Mouse (Mus musculus) liver, postnatal 0 days (tissue): ENCODE measurements at regions not wholly inside any gene's neighbourhood (a gene's known extent, or its start where the extent isn't known, plus 50 kb on each side); places are given as distances from the start of the nearest gene placed in this dataset.
A peak's percentile ranks its signal among the peaks of the same experiment; 100 is the strongest.

Experiments used
- ATAC-seq: fragments of 200-750 bp; cut with Nextera tagmentation; 2 replicates; pipeline ENCODE4 v1.8.0; 2017; ENCODE audit warnings: mild to moderate bottlenecking, moderate library complexity
- DNase-seq: peaks from one replicate; pipeline ENCODE4 v3.0.0-alpha.2; 2016
- H3K27ac ChIP-seq: fragments of 300-500 bp; sonication (generic); 2 replicates; pipeline ENCODE4 v1.5.1; 2014; ENCODE audit warnings: antibody characterized with exemption, moderate library complexity, mild to moderate bottlenecking, low read depth
- H3K27me3 ChIP-seq: fragments of 300-500 bp; sonication (generic); 2 replicates; pipeline ENCODE4 v1.6.1; 2014; ENCODE audit warnings: low read length, control low read depth, mixed read lengths; ENCODE audit not compliant: insufficient read depth
- H3K36me3 ChIP-seq: fragments of 300-500 bp; sonication (generic); replicated peaks from 2 replicates; pipeline ENCODE4 v1.6.1; 2014; ENCODE audit warnings: mild to moderate bottlenecking, control low read depth, low read length, moderate library complexity, mixed read lengths; ENCODE audit not compliant: insufficient read depth
- H3K4me1 ChIP-seq: fragments of 300-500 bp; sonication (generic); 2 replicates; pipeline ENCODE4 v1.6.1; 2014; ENCODE audit warnings: antibody characterized with exemption, mild to moderate bottlenecking, control low read depth; ENCODE audit not compliant: insufficient read depth
- H3K4me2 ChIP-seq: fragments of 300-500 bp; sonication (generic); 2 replicates; pipeline ENCODE4 v1.6.1; 2014; ENCODE audit warnings: low read depth, mild to moderate bottlenecking, low read length, moderate library complexity, mixed read lengths
- H3K4me3 ChIP-seq: fragments of 300-500 bp; sonication (generic); 2 replicates; pipeline ENCODE4 v1.5.1; 2014; ENCODE audit warnings: low read depth, low read length
- H3K9ac ChIP-seq: fragments of 300-500 bp; sonication (generic); replicated peaks from 2 replicates; pipeline ENCODE4 v1.6.1; 2014; ENCODE audit warnings: mild to moderate bottlenecking, moderate library complexity
- H3K9me3 ChIP-seq: fragments of 300-500 bp; sonication (generic); 2 replicates; pipeline ENCODE4 v1.6.1; 2016; ENCODE audit warnings: mild to moderate bottlenecking, control low read depth, low read length, mixed read lengths
- CTCF ChIP-seq: sonication (generic); IDR thresholded peaks from 2 replicates; pipeline ENCODE4 v1.5.1; 2016; ENCODE audit warnings: antibody characterized with exemption, low read depth
- EP300 ChIP-seq: IDR thresholded peaks from 2 replicates; pipeline ENCODE4 v1.6.1; 2016; ENCODE audit warnings: antibody characterized with exemption, low read depth, mild to moderate bottlenecking
- WGBS: fragments of 180-500 bp; shearing (Covaris S2); extraction: QIAGEN DNeasy Blood & Tissue Kit; methylation state at CpG from one replicate; pipeline ENCODE4 v1.1.7; 2014; ENCODE audit not compliant: insufficient replicate concordance; 5-methylcytosine and 5-hydroxymethylcytosine counted together

DNA sequence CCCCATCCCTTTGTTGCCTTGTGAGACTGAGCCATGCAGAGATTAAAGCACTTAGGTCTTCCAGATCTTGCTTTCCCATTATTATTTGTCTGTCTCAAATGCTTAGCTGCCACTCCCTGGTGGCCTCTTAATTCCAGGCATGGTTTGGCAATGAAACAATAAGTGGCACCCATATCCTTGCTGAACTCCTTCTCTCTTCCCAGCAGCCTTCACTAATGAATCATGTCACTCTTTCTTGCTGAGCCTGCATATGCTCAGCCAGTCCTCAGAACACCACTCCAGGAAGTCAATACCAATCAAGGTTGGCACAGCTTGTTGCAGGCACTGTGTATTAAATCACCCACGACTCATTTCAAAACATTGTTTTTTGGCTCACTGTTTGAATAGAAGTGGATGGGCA is 118.6 kb downstream of the Atxn7l3b start:
- Histone ChIP-seq H3K4me2 (no peak overlapping the region), H3K9ac (no peak overlapping the region), H3K27ac (no peak overlapping the region), H3K4me1 (no peaks in the 10 kb centered on the region), H3K4me3 (no peak overlapping the region), H3K27me3 (no peaks in the 10 kb centered on the region), H3K9me3 (no peaks in the 10 kb centered on the region), H3K36me3 (no peaks in the 10 kb centered on the region)
- ATAC-seq (no peak), DNase-seq (no peak)
- no peak for TF ChIP-seq CTCF
- TF ChIP-seq EP300, result no peak
- 53% methylated on average over 1 of the region's 1 CpGs for WGBS

GRCm38 (mm10) chr10:112803557-112803956 is 125.2 kb downstream of the Atxn7l3b start:
- DNase-seq (no peak), ATAC-seq (no peak)
- no peak overlapping the region for H3K4me3 ChIP-seq
- H3K4me2 ChIP-seq, result no peak overlapping the region
- H3K27ac ChIP-seq, result no peak overlapping the region
- H3K36me3 ChIP-seq, result no peaks in the 10 kb centered on the region
- H3K9me3 ChIP-seq, result no peaks in the 10 kb centered on the region
- 42% methylated on average over 6 of the region's 6 CpGs for WGBS
- no peak overlapping the region for H3K9ac ChIP-seq
- no peaks in the 10 kb centered on the region for H3K27me3 ChIP-seq
- no peaks in the 10 kb centered on the region for H3K4me1 ChIP-seq
- TF ChIP-seq CTCF (peak; percentile 43), EP300 (no peak)

DNA sequence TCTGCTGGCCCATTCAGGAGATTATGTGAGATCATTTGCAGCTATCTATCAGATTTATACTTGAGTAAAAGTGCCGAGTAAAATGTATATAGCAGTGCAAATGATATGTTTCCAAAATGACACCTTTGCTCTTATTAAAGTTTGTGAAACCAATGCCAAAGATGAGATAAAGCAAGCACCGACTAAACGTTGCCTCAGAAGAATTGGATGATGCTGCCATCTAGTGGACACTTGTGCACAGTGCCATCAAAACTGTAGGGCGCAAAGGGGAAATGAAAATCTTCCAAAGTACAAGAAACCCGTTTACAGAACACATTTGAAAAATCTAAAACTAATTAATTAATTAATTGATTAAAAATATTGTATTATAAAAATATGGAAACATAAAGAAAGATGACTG is 127.2 kb downstream of the Atxn7l3b start:
- no peaks in the 10 kb centered on the region for H3K36me3 ChIP-seq

GRCm38 (mm10) chr10:112798603-112799002 is 130.2 kb downstream of the Atxn7l3b start:
- H3K27me3 ChIP-seq, result no peaks in the 10 kb centered on the region
- DNase-seq (no peak), ATAC-seq (no peak)
- no peak overlapping the region for H3K9ac ChIP-seq
- no peaks in the 10 kb centered on the region for H3K9me3 ChIP-seq
- no peaks in the 10 kb centered on the region for H3K4me1 ChIP-seq
- H3K4me2 ChIP-seq, result no peak overlapping the region
- no peak overlapping the region for H3K4me3 ChIP-seq
- no peaks in the 10 kb centered on the region for H3K36me3 ChIP-seq
- TF ChIP-seq CTCF (no peak), EP300 (no peak)
- 61% methylated on average over 7 of the region's 7 CpGs for WGBS
- H3K27ac ChIP-seq, result no peak overlapping the region

More for the DNA sequence above, 127.2 kb downstream of the Atxn7l3b start:
- DNase-seq (peak; percentile 33), ATAC-seq (no peak)
- TF ChIP-seq EP300, result no peak
- peak; percentile 84 for TF ChIP-seq CTCF
- Histone ChIP-seq H3K4me2 (no peak overlapping the region), H3K27me3 (no peaks in the 10 kb centered on the region), H3K4me3 (no peak overlapping the region), H3K9ac (no peak overlapping the region), H3K4me1 (no peaks in the 10 kb centered on the region), H3K27ac (no peak overlapping the region), H3K9me3 (no peaks in the 10 kb centered on the region)
- WGBS, result 7% methylated on average over 5 of the region's 5 CpGs

DNA sequence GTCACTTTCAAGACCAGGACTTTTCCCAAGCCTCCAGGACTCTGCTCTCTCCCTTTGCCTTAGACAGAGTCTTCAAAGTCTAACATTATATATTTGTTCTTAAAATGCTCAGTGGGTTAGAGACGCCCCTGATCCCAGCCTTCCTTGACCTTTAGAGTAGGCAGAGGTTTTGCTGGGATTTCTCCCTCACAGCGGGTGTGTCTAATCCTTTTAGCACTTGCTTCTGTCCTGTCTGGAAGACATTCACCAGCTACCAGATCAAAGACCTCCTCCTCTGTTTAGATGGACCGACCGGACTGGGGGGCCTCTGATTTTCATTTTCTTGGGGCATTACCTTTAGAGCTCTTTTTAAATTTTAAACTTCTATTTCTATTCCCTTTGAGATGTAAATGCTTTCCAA is 130.7 kb downstream of the Atxn7l3b start:
- WGBS, result 31% methylated on average over 4 of the region's 4 CpGs

GRCm38 (mm10) chr10:112795938-112796337 is 132.9 kb downstream of the Atxn7l3b start:
- Histone ChIP-seq H3K4me3 (no peak overlapping the region), H3K4me2 (no peak overlapping the region), H3K4me1 (no peaks in the 10 kb centered on the region), H3K9me3 (no peaks in the 10 kb centered on the region), H3K36me3 (no peaks in the 10 kb centered on the region), H3K27ac (no peak overlapping the region), H3K9ac (no peak overlapping the region), H3K27me3 (no peaks in the 10 kb centered on the region)
- ATAC-seq (no peak), DNase-seq (no peak)
- WGBS, result 31% methylated on average over 1 of the region's 1 CpGs
- TF ChIP-seq CTCF, result no peak
- TF ChIP-seq EP300, result no peak

More for the DNA sequence above, 130.7 kb downstream of the Atxn7l3b start:
- no peak overlapping the region for H3K4me2 ChIP-seq
- H3K9me3 ChIP-seq, result no peaks in the 10 kb centered on the region
- ATAC-seq (no peak), DNase-seq (no peak)
- H3K27ac ChIP-seq, result no peak overlapping the region
- H3K4me1 ChIP-seq, result no peaks in the 10 kb centered on the region
- no peaks in the 10 kb centered on the region for H3K36me3 ChIP-seq
- no peak overlapping the region for H3K4me3 ChIP-seq
- H3K27me3 ChIP-seq, result no peaks in the 10 kb centered on the region
- TF ChIP-seq EP300, result no peak
- no peak for TF ChIP-seq CTCF
- no peak overlapping the region for H3K9ac ChIP-seq

DNA sequence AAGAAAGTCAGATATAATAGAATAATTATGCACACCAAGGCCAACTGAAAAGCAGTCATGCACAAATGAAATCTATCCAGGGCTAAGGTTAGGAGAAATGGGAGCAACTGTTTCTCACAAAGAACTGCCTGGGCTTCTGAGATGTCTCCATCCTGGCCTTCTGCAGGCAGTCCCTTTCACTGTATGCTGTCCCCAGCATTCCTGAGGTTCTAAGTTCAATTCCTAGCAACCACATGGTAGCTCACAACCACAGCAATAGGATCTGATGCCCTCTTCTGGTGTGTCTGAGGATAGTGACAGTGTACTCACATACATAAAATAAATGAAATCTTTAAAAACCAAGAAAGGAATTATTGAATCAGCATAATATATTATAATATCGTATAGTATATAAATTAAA is 133.3 kb downstream of the Atxn7l3b start:
- Histone ChIP-seq H3K4me1 (no peaks in the 10 kb centered on the region), H3K27me3 (no peaks in the 10 kb centered on the region), H3K27ac (no peak overlapping the region), H3K9ac (no peak overlapping the region), H3K4me2 (no peak overlapping the region), H3K9me3 (no peaks in the 10 kb centered on the region), H3K4me3 (no peak overlapping the region), H3K36me3 (no peaks in the 10 kb centered on the region)
- no peak for DNase-seq
- ATAC-seq, result no peak
- 78% methylated on average over 1 of the region's 1 CpGs for WGBS
- no peak for TF ChIP-seq CTCF
- no peak for TF ChIP-seq EP300
